Mouse (Mus musculus): ENCODE measurements at regions not wholly inside any gene's neighbourhood (a gene's known extent, or its start where the extent isn't known, plus 50 kb on each side); places are given as distances from the start of the nearest gene placed in this dataset.

- no peak for TF ChIP-seq CTCF (IDR thresholded peaks at IDR 0.05)
- no peak for TF ChIP-seq POLR2A (IDR thresholded peaks at IDR 0.05; ENCODE audit: insufficient read depth, low read depth, low read length)
Observed at GRCm38 (mm10) chr9:103873876-103874275, 112.2 kb upstream of the Tmem108 start.

All from heart, adult 2 months (tissue).